Mouse (Mus musculus) intestine, embryonic 14.5 days (tissue): Measurements from ENCODE around the gene Ccdc58. TPM values are rescaled to one million over a fixed set of nuclear protein-coding genes. Genes with fewer than 3 reads are reported as not detected.
"Not testable (repeated sequence)": the region's sequence is repeated elsewhere in the genome, so short reads cannot be mapped to it uniquely, and the experiment has no call there.

ENCODE experiments used
- ATAC-seq: fragments of 200-750 bp; cut with Nextera tagmentation; replicated peaks from 2 replicates; pipeline ENCODE4 v1.8.0; 2017; ENCODE audit warnings: low read depth, moderate number of reproducible peaks, moderate TSS enrichment, moderate library complexity; ENCODE audit not compliant: low FRiP score, low TSS enrichment
- DNase-seq: peaks from one replicate; pipeline ENCODE4 v3.0.0-alpha.2; 2018; ENCODE audit warnings: low spot score
- H3K27ac ChIP-seq: fragments of 300-500 bp; sonication (generic); 2 replicates; pipeline ENCODE4 v1.5.1; 2014; ENCODE audit warnings: low read depth, mild to moderate bottlenecking, control low read depth
- H3K27me3 ChIP-seq: fragments of 300-500 bp; sonication (generic); replicated peaks from 2 replicates; pipeline ENCODE4 v1.6.1; 2014; ENCODE audit warnings: low read length, control low read depth; ENCODE audit not compliant: control insufficient read depth, insufficient read depth
- H3K36me3 ChIP-seq: fragments of 300-500 bp; sonication (generic); 2 replicates; pipeline ENCODE4 v1.6.1; 2014; ENCODE audit warnings: low read length, control low read depth; ENCODE audit not compliant: control insufficient read depth, insufficient read depth
- H3K4me1 ChIP-seq: fragments of 300-500 bp; sonication (generic); replicated peaks from 2 replicates; pipeline ENCODE4 v1.6.1; 2014; ENCODE audit warnings: low read length, control low read depth, mixed read lengths; ENCODE audit not compliant: control insufficient read depth, insufficient read depth
- H3K4me2 ChIP-seq: fragments of 300-500 bp; sonication (generic); 2 replicates; pipeline ENCODE4 v1.6.1; 2014; ENCODE audit warnings: low read length
- H3K4me3 ChIP-seq: fragments of 300-500 bp; sonication (generic); 2 replicates; pipeline ENCODE4 v1.5.1; 2014; ENCODE audit warnings: low read depth, low read length, control low read depth, mixed read lengths
- H3K9ac ChIP-seq: fragments of 300-500 bp; sonication (generic); 2 replicates; pipeline ENCODE4 v1.6.1; 2014; ENCODE audit warnings: mild to moderate bottlenecking, low read length
- H3K9me3 ChIP-seq: fragments of 300-500 bp; sonication (generic); 2 replicates; pipeline ENCODE4 v1.6.1; 2016; ENCODE audit warnings: low read length, control low read depth; ENCODE audit not compliant: control insufficient read depth
- WGBS: fragments of 180-500 bp; shearing (Covaris S2); extraction: QIAGEN DNeasy Blood & Tissue Kit; methylation state at CpG from one replicate; pipeline ENCODE4 v1.1.7; 2014; 5-methylcytosine and 5-hydroxymethylcytosine counted together
- polyA plus RNA-seq: library from polyadenylated mRNA; unstranded; fragments of >200 nt; fragmentation: Nextera tagmentation; extraction: Ambion mirVana; gene quantifications from 2 replicates; pipeline ENCODE4 v1.2.1, GENCODE M21; 2014

Gene Ccdc58
- polyA plus RNA-seq, 1 experiment from 2014 or later: 92.4 TPM

- no peak overlapping the region for H3K4me3 ChIP-seq
- H3K27ac ChIP-seq: no peak overlapping the region
- H3K36me3 ChIP-seq: peaks cover 52% of the 10 kb centered on the region
- 92% methylated on average over 11 of the region's 11 CpGs for WGBS
- H3K27me3 ChIP-seq: no peaks in the 10 kb centered on the region
- no peak overlapping the region for H3K4me2 ChIP-seq
- H3K4me1 ChIP-seq: no peaks in the 10 kb centered on the region
- H3K9me3 ChIP-seq: no peaks in the 10 kb centered on the region
- no peak for DNase-seq
- no peak for ATAC-seq
- H3K9ac ChIP-seq: no peak overlapping the region
These were observed 19.5 kb downstream of the Ccdc58 start for GRCm38 (mm10) chr16:36090785-36091509.

- H3K9me3 ChIP-seq: no peaks in the 10 kb centered on the region
- DNase-seq (no peak), ATAC-seq (no peak)
- no peak overlapping the region for H3K27ac ChIP-seq
- H3K36me3 ChIP-seq: peaks cover 26% of the 10 kb centered on the region
- no peaks in the 10 kb centered on the region for H3K4me1 ChIP-seq
- H3K27me3 ChIP-seq: no peaks in the 10 kb centered on the region
- H3K4me2 ChIP-seq: no peak overlapping the region
- no peak overlapping the region for H3K9ac ChIP-seq
- H3K4me3 ChIP-seq: no peak overlapping the region
- 86% methylated on average over 3 of the region's 3 CpGs for WGBS
These were observed 22.6 kb downstream of the Ccdc58 start for GRCm38 (mm10) chr16:36094079-36094478.

- H3K27me3 ChIP-seq, H3K4me2 ChIP-seq, H3K27ac ChIP-seq, H3K4me1 ChIP-seq, H3K9me3 ChIP-seq, ATAC-seq, DNase-seq, H3K9ac ChIP-seq, H3K36me3 ChIP-seq, H3K4me3 ChIP-seq: not testable (repeated sequence)
- WGBS: 94% methylated on average over 12 of the region's 12 CpGs
These were observed 26.5 kb downstream of the Ccdc58 start for GRCm38 (mm10) chr16:36097813-36098499.

- Histone ChIP-seq H3K9me3 (peaks cover 7% of the 10 kb centered on the region; the same call in 1 of the 2 replicates), H3K9ac (no peak overlapping the region), H3K27me3 (no peaks in the 10 kb centered on the region), H3K36me3 (no peaks in the 10 kb centered on the region), H3K4me1 (no peaks in the 10 kb centered on the region), H3K4me2 (no peak overlapping the region), H3K4me3 (no peak overlapping the region), H3K27ac (no peak overlapping the region)
- WGBS: 77% methylated on average over 1 of the region's 1 CpGs
- DNase-seq: no peak
- ATAC-seq: no peak
These were observed 30.0 kb downstream of the Ccdc58 start for GRCm38 (mm10) chr16:36101526-36101925.

- Histone ChIP-seq H3K4me2 (no peak overlapping the region), H3K27ac (no peak overlapping the region), H3K9ac (no peak overlapping the region), H3K4me1 (no peaks in the 10 kb centered on the region), H3K27me3 (no peaks in the 10 kb centered on the region), H3K36me3 (no peaks in the 10 kb centered on the region), H3K9me3 (peaks cover 7% of the 10 kb centered on the region; the same call in 1 of the 2 replicates), H3K4me3 (no peak overlapping the region)
- WGBS: 90% methylated on average over 1 of the region's 1 CpGs
- DNase-seq: no peak
- ATAC-seq: no peak
These were observed 30.7 kb downstream of the Ccdc58 start for GRCm38 (mm10) chr16:36102211-36102610.

- H3K4me2 ChIP-seq, H3K9me3 ChIP-seq, H3K36me3 ChIP-seq, H3K4me3 ChIP-seq, DNase-seq, H3K4me1 ChIP-seq, H3K27ac ChIP-seq, H3K27me3 ChIP-seq, ATAC-seq, H3K9ac ChIP-seq: not testable (repeated sequence)
These were observed 40.0 kb downstream of the Ccdc58 start for GRCm38 (mm10) chr16:36111486-36111885.

- ATAC-seq, H3K27ac ChIP-seq, H3K4me2 ChIP-seq, H3K9me3 ChIP-seq, H3K4me3 ChIP-seq, H3K9ac ChIP-seq, DNase-seq, H3K4me1 ChIP-seq, H3K27me3 ChIP-seq, H3K36me3 ChIP-seq: not testable (repeated sequence)
- whole genome bisulfite sequencing: 92% methylated on average over 6 of the region's 6 CpGs
These were observed 44.3 kb downstream of the Ccdc58 start for GRCm38 (mm10) chr16:36115751-36116150.

GRCm38 (mm10) chr16:36128092-36128491 is 56.6 kb downstream of the Ccdc58 start:
- Histone ChIP-seq H3K36me3 (no peaks in the 10 kb centered on the region), H3K4me3 (no peak overlapping the region), H3K4me2 (no peak overlapping the region), H3K27ac (no peak overlapping the region), H3K9me3 (no peaks in the 10 kb centered on the region), H3K9ac (no peak overlapping the region), H3K27me3 (no peaks in the 10 kb centered on the region), H3K4me1 (no peaks in the 10 kb centered on the region)
- 81% methylated on average over 7 of the region's 7 CpGs for WGBS
- ATAC-seq (no peak), DNase-seq (no peak)

- DNase-seq: no peak
- no peaks in the 10 kb centered on the region for H3K36me3 ChIP-seq
- no peak for ATAC-seq
- no peak within 1 kb of the TSS for H3K4me3 ChIP-seq
- H3K27ac ChIP-seq: no peak within 1 kb of the TSS
- H3K9me3 ChIP-seq: no peaks in the 10 kb centered on the region
- H3K4me1 ChIP-seq: no peaks in the 10 kb centered on the region
- H3K27me3 ChIP-seq: no peaks in the 10 kb centered on the region
- 63% methylated on average over 1 of the region's 1 CpGs for whole genome bisulfite sequencing
- no peak within 1 kb of the TSS for H3K4me2 ChIP-seq
- no peak within 1 kb of the TSS for H3K9ac ChIP-seq
These were observed 59.7 kb downstream of the Ccdc58 start, which contains the start of gene Csta1 for GRCm38 (mm10) chr16:36131141-36131540. Csta1 (minus strand) TSS chr16:36131241.
